ENCODE assay signal across 8 mouse cellular contexts in the genomic region with DNA sequence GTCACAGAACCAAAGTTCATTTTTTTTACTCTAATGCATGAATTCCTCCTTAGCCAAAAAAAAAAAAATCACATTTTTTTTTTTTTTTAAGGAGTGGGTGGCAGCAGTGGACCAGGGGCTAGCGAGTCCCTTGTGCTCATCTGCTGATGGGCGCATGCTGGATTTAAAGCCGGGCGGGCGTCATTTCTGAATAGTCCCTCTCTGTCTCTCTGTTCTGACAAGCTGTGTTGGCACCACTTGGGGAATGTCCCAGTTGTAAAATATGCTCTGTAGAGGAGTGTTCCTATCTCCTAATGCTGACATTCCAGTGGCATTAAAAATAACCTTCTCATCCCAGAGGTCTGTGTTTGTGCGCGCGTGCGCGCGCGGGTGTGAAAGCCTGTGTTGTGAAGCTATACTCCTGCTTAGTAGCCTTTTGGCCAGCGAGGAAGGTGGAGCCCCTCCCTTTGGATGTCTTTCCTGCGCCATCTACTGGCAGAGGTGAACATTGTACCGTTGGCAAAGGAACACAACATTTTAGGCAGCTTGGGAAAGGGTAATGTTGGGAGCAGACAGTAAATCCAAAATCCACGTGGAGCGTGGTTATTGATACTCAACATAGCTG. TPM values are rescaled to one million over a fixed set of nuclear protein-coding genes. Genes with fewer than 3 reads are reported as not detected.
DNase-seq lines count a peak whose midpoint lies in the region; ATAC-seq and TF ChIP-seq lines count a peak whose summit lies in the region.

No protein-coding gene starts in this region.

- peak; percentile 90 for TF ChIP-seq CTCF in gastrocnemius, adult 2 months (IDR thresholded peaks at IDR 0.05)
- TF ChIP-seq CTCF in left cerebral cortex, adult 2 months (IDR thresholded peaks at IDR 0.05), result peak; percentile 91

- intact Hi-C loops in gastrocnemius, adult 2 months (cut with DNase I), result loop anchor here (1.0 to 5.0 kb wide), 2 partner anchors 55 to 216 kb away; no protein-coding TSS in a partner anchor
- intact Hi-C loops in left cerebral cortex, adult 2 months (cut with DNase I), result loop anchor here (1.0 to 10.0 kb wide), 3 partner anchors 54 to 1233 kb away; no protein-coding TSS in a partner anchor

- H3K27ac ChIP-seq in gastrocnemius, adult 2 months, result no peak overlapping the region
- no peak overlapping the region for H3K27ac ChIP-seq in left cerebral cortex, adult 2 months

- peak; percentile 53 for DNase-seq in WW6 (ENCODE audit: low read depth, low spot score)
- DNase-seq in cerebellum, postnatal 36 days, result peak; percentile 67 to 74
- peak; percentile 65 for DNase-seq in gastrocnemius, adult 2 months
- peak; percentile 47 for DNase-seq in hindlimb bud, embryonic 11.5 days (ENCODE audit: extremely low spot score, low read depth, low spot score)
- peak; percentile 49 to 72 for DNase-seq in left cerebral cortex, adult 2 months (ENCODE audit: extremely low spot score in 1 of 2, low spot score in 2 of 2)
- peak; percentile 81 to 83 for DNase-seq in right cerebral cortex, postnatal 10 days (ENCODE audit: low spot score in 2 of 2)
- peak; percentile 44 for DNase-seq in yolk sac, embryonic 10.5 days (ENCODE audit: low spot score)

- ATAC-seq in megakaryocyte, adult 5-6 weeks (ENCODE audit: poor library complexity, severe bottlenecking), result peak; percentile 88

- peak overlapping the region; percentile 2; the same call in 1 of the 2 replicates for H3K4me3 ChIP-seq in gastrocnemius, adult 2 months
- peak overlapping the region; percentile 27 for H3K4me3 ChIP-seq in left cerebral cortex, adult 2 months

RNA-seq across cellular contexts. Expression of a gene that starts 14.4 kb away (rescaled TPM):
- 10 to 100 TPM; 23.5 to 26.4 TPM for total RNA-seq in gastrocnemius, adult 2 months (2021)
- 10 to 100 TPM; 29.7 to 34.7 TPM for total RNA-seq in left cerebral cortex, adult 2 months (2021)
- total RNA-seq in megakaryocyte, adult 5-6 weeks (2015), result 94.3 and 108 TPM in 2 replicates
- 248 and 267 TPM in 2 replicates for total RNA-seq in megakaryocyte, adult 5-6 weeks (2017)

RNA-seq across cellular contexts. Expression of a gene that starts 52.8 kb away (rescaled TPM):
- total RNA-seq in gastrocnemius, adult 2 months (2021), result 1 to 10 TPM in 1 of 2 experiments, under 1 TPM in 1; 0.23 to 1.0 TPM
- total RNA-seq in left cerebral cortex, adult 2 months (2021), result 1 to 10 TPM; 1.5 to 1.7 TPM
- total RNA-seq in megakaryocyte, adult 5-6 weeks (2015), result not detected in 2 replicates
- not detected in 2 replicates for total RNA-seq in megakaryocyte, adult 5-6 weeks (2017)
